Mouse (Mus musculus) embryonic facial prominence, embryonic 10.5 days (tissue): ENCODE results near the gene Slc17a7. TPM values are rescaled to one million over a fixed set of nuclear protein-coding genes. Genes with fewer than 3 reads are reported as not detected.
"Not testable (repeated sequence)": the region's sequence is repeated elsewhere in the genome, so short reads cannot be mapped to it uniquely, and the experiment has no call there.

Source experiments
- DNase-seq: peaks from one replicate; pipeline ENCODE4 v3.0.0-alpha.2; 2017; ENCODE audit warnings: low spot score
- H3K27ac ChIP-seq: fragments of 300-500 bp; sonication (generic); replicated peaks from 2 replicates; pipeline ENCODE4 v1.5.1; 2016; ENCODE audit warnings: mild to moderate bottlenecking
- H3K27me3 ChIP-seq: fragments of 300-500 bp; sonication (generic); replicated peaks from 2 replicates; pipeline ENCODE4 v1.6.1; 2016; ENCODE audit warnings: low read depth, mild to moderate bottlenecking; ENCODE audit not compliant: poor library complexity, severe bottlenecking
- H3K36me3 ChIP-seq: fragments of 300-500 bp; sonication (generic); replicated peaks from 2 replicates; pipeline ENCODE4 v1.6.1; 2016; ENCODE audit warnings: mild to moderate bottlenecking, moderate library complexity
- H3K4me1 ChIP-seq: fragments of 300-500 bp; sonication (generic); 2 replicates; pipeline ENCODE4 v1.6.1; 2016
- H3K4me3 ChIP-seq: fragments of 300-500 bp; sonication (generic); 2 replicates; pipeline ENCODE4 v1.5.1; 2016; ENCODE audit warnings: mild to moderate bottlenecking, moderate library complexity
- H3K9me3 ChIP-seq: fragments of 300-500 bp; sonication (generic); 2 replicates; pipeline ENCODE4 v1.6.1; 2016; ENCODE audit warnings: mild to moderate bottlenecking
- WGBS: fragments of 180-500 bp; shearing (Covaris S2); methylation state at CpG from one replicate; pipeline ENCODE4 v1.1.7; 2016; 5-methylcytosine and 5-hydroxymethylcytosine counted together
- polyA plus RNA-seq: library from polyadenylated mRNA; unstranded; fragments of >200 nt; fragmentation: Nextera tagmentation; extraction: Ambion mirVana; gene quantifications from 2 replicates; pipeline ENCODE4 v1.2.1, GENCODE M21; 2016

The Slc17a7 gene
- polyA plus RNA-seq, 1 experiment from 2014 or later: 0.74 TPM

DNA sequence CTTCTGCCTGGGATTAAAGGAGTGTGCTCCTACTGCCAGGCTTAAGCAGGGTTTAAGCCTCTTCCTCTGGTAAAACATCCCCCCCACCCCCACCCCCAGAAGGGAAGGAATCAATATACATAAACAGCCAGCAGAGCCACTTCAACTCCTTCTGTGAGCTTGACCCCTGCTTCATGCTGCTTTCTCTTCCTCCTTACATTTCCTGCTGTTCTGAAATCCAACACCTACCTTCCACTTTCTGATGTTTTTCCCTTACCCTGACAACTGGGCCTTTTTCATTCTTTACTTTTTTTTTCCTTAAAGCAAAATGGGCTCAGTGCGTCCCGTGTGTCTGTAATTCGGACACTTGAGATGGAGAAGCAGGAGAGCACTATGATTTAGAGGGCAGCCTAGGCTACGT, 13.4 kb upstream of the Slc17a7 start:
- Histone ChIP-seq H3K36me3 (peaks cover 42% of the 10 kb centered on the region), H3K27ac (peak overlapping the region; percentile 75), H3K27me3 (no peaks in the 10 kb centered on the region), H3K9me3 (no peaks in the 10 kb centered on the region), H3K4me1 (peaks cover 45% of the 10 kb centered on the region), H3K4me3 (0 out of 2 replicates have a peak overlapping the region, but pooled peaks have one; percentile 8)
- DNase-seq: no peak
- WGBS: 53% methylated on average over 4 of the region's 4 CpGs

- no peaks in the 10 kb centered on the region for H3K9me3 ChIP-seq
- H3K4me3 ChIP-seq: no peak overlapping the region
- peaks cover 35% of the 10 kb centered on the region for H3K36me3 ChIP-seq
- peak; percentile 48 for DNase-seq
- WGBS: 49% methylated on average over 11 of the region's 11 CpGs
- H3K27ac ChIP-seq: peak overlapping the region; percentile 75; the same call in 1 of the 2 replicates
- H3K27me3 ChIP-seq: no peaks in the 10 kb centered on the region
- H3K4me1 ChIP-seq: peaks cover 45% of the 10 kb centered on the region
Measured at GRCm38 (mm10) chr7:45151303-45151702, 12.4 kb upstream of the Slc17a7 start.

GRCm38 (mm10) chr7:45153052-45153451, 10.7 kb upstream of the Slc17a7 start:
- H3K27ac ChIP-seq: peak overlapping the region; percentile 97; the same call in 1 of the 2 replicates

DNA sequence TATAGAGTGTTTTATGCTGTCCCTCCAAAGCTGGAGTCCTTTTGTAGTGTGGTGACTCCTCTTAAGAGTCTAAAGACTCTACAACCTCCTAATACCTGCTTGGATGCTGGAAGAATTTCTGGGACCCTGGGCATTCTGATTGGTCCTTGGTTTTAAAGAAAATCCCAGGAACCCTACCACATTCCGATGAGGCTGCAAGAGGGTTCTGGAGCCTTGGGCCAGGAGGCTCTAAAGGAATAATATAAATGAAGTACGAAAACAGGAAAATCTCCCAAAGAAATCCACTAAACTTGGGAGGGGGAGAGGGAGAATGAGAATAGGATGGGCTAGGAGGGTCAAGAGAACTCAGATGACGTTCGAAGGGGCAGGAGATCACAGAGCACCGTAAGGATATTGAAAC, 10.2 kb upstream of the Slc17a7 start:
- Histone ChIP-seq H3K4me3 (peak overlapping the region; percentile 73), H3K27me3 (no peaks in the 10 kb centered on the region), H3K36me3 (peaks cover 33% of the 10 kb centered on the region), H3K4me1 (peaks cover 43% of the 10 kb centered on the region), H3K9me3 (no peaks in the 10 kb centered on the region), H3K27ac (peak overlapping the region; percentile 97)
- 6% methylated on average over 5 of the region's 5 CpGs for WGBS
- no peak for DNase-seq

More at GRCm38 (mm10) chr7:45153052-45153451, 10.7 kb upstream of the Slc17a7 start:
- peak overlapping the region; percentile 73 for H3K4me3 ChIP-seq
- H3K36me3 ChIP-seq: peaks cover 33% of the 10 kb centered on the region
- DNase-seq, H3K27me3 ChIP-seq, H3K9me3 ChIP-seq: not testable (repeated sequence)
- 93% methylated on average over 2 of the region's 2 CpGs for WGBS
- peaks cover 45% of the 10 kb centered on the region for H3K4me1 ChIP-seq

DNA sequence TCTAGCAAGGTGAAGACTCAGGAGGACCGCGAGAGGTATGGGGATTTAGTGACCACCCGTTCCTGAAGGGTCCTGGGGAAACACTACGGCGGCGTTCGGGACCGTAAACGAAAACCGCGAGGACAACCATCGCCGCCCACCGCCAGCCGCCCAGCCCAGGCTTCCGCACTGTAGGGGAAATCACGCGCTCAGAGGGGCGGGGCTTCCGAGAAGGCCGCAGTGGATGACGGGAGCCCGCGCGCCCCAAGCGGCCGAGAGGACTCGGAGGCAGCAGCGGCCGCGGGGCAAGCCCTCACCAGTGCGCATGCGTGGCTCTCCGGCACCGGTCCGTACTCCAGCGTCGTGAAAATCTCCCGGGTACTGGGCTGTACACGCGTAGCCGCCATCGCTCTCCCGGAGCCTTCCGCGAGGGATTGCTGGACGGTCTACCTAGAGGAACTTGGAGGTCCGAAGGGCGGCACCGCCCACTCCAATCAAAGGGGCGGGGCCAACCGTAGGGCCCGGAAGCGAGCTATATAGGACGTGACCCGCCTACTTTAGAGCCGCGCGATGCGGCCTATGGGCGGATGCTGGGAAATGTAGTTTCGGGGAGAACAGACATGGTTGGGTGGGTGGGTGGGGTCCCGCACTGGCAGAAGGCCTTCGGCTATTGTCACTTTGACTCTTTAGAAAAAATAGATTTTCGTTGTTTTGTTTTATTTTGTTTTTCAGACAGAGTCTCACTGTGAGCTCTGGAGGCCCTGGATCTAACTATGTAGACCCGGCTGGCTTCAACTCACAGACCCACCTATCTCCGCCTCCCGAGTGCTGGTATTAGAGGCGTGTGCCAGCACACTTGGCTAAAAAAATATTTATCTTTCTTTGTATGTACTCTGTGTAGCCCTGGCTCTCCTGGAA, 9.4 kb upstream of the Slc17a7 start, which contains the start of the genes Pih1d1 and Aldh16a1:
Pih1d1 (plus strand) TSS at position 208 of the 897 bp plus-strand sequence.
Aldh16a1 (minus strand) TSS at position 489 of the 897 bp plus-strand sequence.
- peak within 1 kb of the TSS; percentile 73 for H3K4me3 ChIP-seq
- WGBS: 6% methylated on average over 69 of the region's 69 CpGs

DNA sequence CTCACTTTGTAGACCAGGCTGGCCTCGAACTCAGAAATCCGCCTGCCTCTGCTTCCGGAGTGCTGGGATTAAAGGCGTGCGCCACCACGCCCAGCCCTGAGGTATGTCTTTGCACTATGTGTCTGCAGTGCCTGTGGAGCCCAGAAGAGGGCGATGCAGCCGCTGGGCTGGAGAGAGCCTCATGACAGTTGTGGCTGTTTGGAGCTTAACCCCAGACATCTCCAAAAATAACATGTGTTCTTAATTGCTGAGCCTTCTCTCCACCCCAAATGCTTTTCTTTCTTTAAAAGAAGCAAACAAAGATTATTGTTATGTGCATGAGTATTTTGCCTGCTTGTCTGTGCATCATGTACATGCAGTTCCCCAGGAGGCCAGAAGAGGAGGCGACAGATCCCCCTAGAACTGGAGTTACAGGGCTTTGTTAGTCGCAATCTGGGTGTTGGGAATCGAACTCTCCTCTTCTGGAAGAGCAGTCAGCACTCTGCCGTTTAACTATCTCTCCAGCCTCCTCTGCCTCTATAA, 8.7 kb upstream of the Slc17a7 start:
- Histone ChIP-seq H3K4me3 (peak overlapping the region; percentile 73), H3K27ac (peak overlapping the region; percentile 97), H3K36me3 (peaks cover 38% of the 10 kb centered on the region), H3K27me3 (no peaks in the 10 kb centered on the region), H3K9me3 (no peaks in the 10 kb centered on the region), H3K4me1 (peaks cover 33% of the 10 kb centered on the region)
- 80% methylated on average over 12 of the region's 12 CpGs for WGBS
- no peak for DNase-seq

More for the DNA sequence above, 9.4 kb upstream of the Slc17a7 start, which contains the start of the genes Pih1d1 and Aldh16a1:
- Histone ChIP-seq H3K4me1 (peaks cover 40% of the 10 kb centered on the region), H3K27me3 (no peaks in the 10 kb centered on the region), H3K36me3 (peaks cover 34% of the 10 kb centered on the region), H3K27ac (peak within 1 kb of the TSS; percentile 97), H3K9me3 (no peaks in the 10 kb centered on the region)
- DNase-seq: peak; percentile 98

GRCm38 (mm10) chr7:45155590-45155989, 8.2 kb upstream of the Slc17a7 start:
- Histone ChIP-seq H3K9me3 (no peaks in the 10 kb centered on the region), H3K4me1 (peaks cover 28% of the 10 kb centered on the region), H3K27ac (no peak overlapping the region), H3K27me3 (no peaks in the 10 kb centered on the region), H3K4me3 (no peak overlapping the region; the same call in 1 of the 2 replicates), H3K36me3 (peaks cover 43% of the 10 kb centered on the region)
- no peak for DNase-seq
- WGBS: 85% methylated on average over 9 of the region's 9 CpGs

GRCm38 (mm10) chr7:45156206-45156605, 7.5 kb upstream of the Slc17a7 start:
- Histone ChIP-seq H3K4me1 (peaks cover 22% of the 10 kb centered on the region), H3K27ac (no peak overlapping the region), H3K27me3 (no peaks in the 10 kb centered on the region), H3K36me3 (peaks cover 50% of the 10 kb centered on the region), H3K4me3 (no peak overlapping the region), H3K9me3 (no peaks in the 10 kb centered on the region)
- WGBS: 95% methylated on average over 15 of the region's 15 CpGs
- no peak for DNase-seq

- H3K27me3 ChIP-seq: peaks cover 3% of the 10 kb centered on the region
- no peak overlapping the region for H3K4me3 ChIP-seq
- 87% methylated on average over 14 of the region's 14 CpGs for WGBS
- H3K36me3 ChIP-seq: peaks cover 50% of the 10 kb centered on the region
- H3K4me1 ChIP-seq: peaks cover 22% of the 10 kb centered on the region
- no peak overlapping the region for H3K27ac ChIP-seq
- DNase-seq: no peak
- H3K9me3 ChIP-seq: no peaks in the 10 kb centered on the region
Measured at GRCm38 (mm10) chr7:45157459-45157858, 6.3 kb upstream of the Slc17a7 start.

GRCm38 (mm10) chr7:45158991-45159390, 4.8 kb upstream of the Slc17a7 start:
- Histone ChIP-seq H3K36me3 (peaks cover 50% of the 10 kb centered on the region), H3K27ac (no peak overlapping the region), H3K4me3 (no peak overlapping the region), H3K27me3 (peaks cover 18% of the 10 kb centered on the region), H3K4me1 (peaks cover 24% of the 10 kb centered on the region), H3K9me3 (no peaks in the 10 kb centered on the region)
- 92% methylated on average over 6 of the region's 6 CpGs for WGBS
- DNase-seq: no peak

- H3K9me3 ChIP-seq: no peaks in the 10 kb centered on the region
- no peak for DNase-seq
- no peak overlapping the region for H3K4me3 ChIP-seq
- H3K4me1 ChIP-seq: peaks cover 17% of the 10 kb centered on the region
- peaks cover 50% of the 10 kb centered on the region for H3K36me3 ChIP-seq
- no peak overlapping the region for H3K27ac ChIP-seq
- peaks cover 32% of the 10 kb centered on the region for H3K27me3 ChIP-seq
- WGBS: 90% methylated on average over 6 of the region's 6 CpGs
Measured at GRCm38 (mm10) chr7:45160316-45160800, 3.4 kb upstream of the Slc17a7 start.

- WGBS: 91% methylated on average over 3 of the region's 3 CpGs
- Histone ChIP-seq H3K27ac (no peak overlapping the region), H3K36me3 (peaks cover 50% of the 10 kb centered on the region), H3K9me3 (no peaks in the 10 kb centered on the region), H3K4me1 (peaks cover 17% of the 10 kb centered on the region), H3K4me3 (no peak overlapping the region), H3K27me3 (peaks cover 37% of the 10 kb centered on the region)
- DNase-seq: no peak
Measured at GRCm38 (mm10) chr7:45160866-45161265, 2.9 kb upstream of the Slc17a7 start.
